Mouse (Mus musculus) midbrain, postnatal 0 days (tissue): ENCODE results near the gene Spata31. TPM values are rescaled to one million over a fixed set of nuclear protein-coding genes. Genes with fewer than 3 reads are reported as not detected.
A peak's percentile ranks its signal among the peaks of the same experiment; 100 is the strongest.

Source experiments
- ATAC-seq: fragments of 200-750 bp; cut with Nextera tagmentation; 2 replicates; pipeline ENCODE4 v1.8.0; 2017; ENCODE audit warnings: moderate number of reproducible peaks, mild to moderate bottlenecking, moderate TSS enrichment, moderate library complexity; ENCODE audit not compliant: low FRiP score
- DNase-seq: peaks from one replicate; pipeline ENCODE4 v3.0.0-alpha.2; 2015; ENCODE audit warnings: low spot score
- H3K27ac ChIP-seq: fragments of 300-500 bp; sonication (generic); 2 replicates; pipeline ENCODE4 v1.5.1; 2014; ENCODE audit warnings: low read depth, mild to moderate bottlenecking, low read length, mixed read lengths
- H3K27me3 ChIP-seq: fragments of 300-500 bp; sonication (generic); 2 replicates; pipeline ENCODE4 v1.6.1; 2014; ENCODE audit warnings: low read length, control low read depth, mixed read lengths; ENCODE audit not compliant: insufficient read depth
- H3K36me3 ChIP-seq: fragments of 300-500 bp; sonication (generic); 2 replicates; pipeline ENCODE4 v1.6.1; 2014; ENCODE audit warnings: low read length, control low read depth, mixed read lengths; ENCODE audit not compliant: insufficient read depth
- H3K4me1 ChIP-seq: fragments of 300-500 bp; sonication (generic); 2 replicates; pipeline ENCODE4 v1.6.1; 2014; ENCODE audit warnings: mild to moderate bottlenecking, control low read depth, antibody characterized with exemption, low read length, mixed read lengths; ENCODE audit not compliant: insufficient read depth
- H3K4me2 ChIP-seq: fragments of 300-500 bp; sonication (generic); 2 replicates; pipeline ENCODE4 v1.6.1; 2014; ENCODE audit warnings: low read depth, mild to moderate bottlenecking, low read length, mixed read lengths; ENCODE audit not compliant: poor library complexity, severe bottlenecking
- H3K4me3 ChIP-seq: fragments of 300-500 bp; sonication (generic); 2 replicates; pipeline ENCODE4 v1.5.1; 2014; ENCODE audit warnings: low read depth, mild to moderate bottlenecking, low read length, moderate library complexity
- H3K9ac ChIP-seq: fragments of 300-500 bp; sonication (generic); replicated peaks from 2 replicates; pipeline ENCODE4 v1.6.1; 2014; ENCODE audit warnings: mild to moderate bottlenecking, low read length, moderate library complexity, mixed read lengths; ENCODE audit not compliant: poor library complexity, severe bottlenecking
- H3K9me3 ChIP-seq: fragments of 300-500 bp; sonication (generic); 2 replicates; pipeline ENCODE4 v1.6.1; 2016; ENCODE audit warnings: low read length, control low read depth
- CTCF ChIP-seq: IDR thresholded peaks from 2 replicates; pipeline ENCODE4 v1.5.1; 2016; ENCODE audit warnings: antibody characterized with exemption, mild to moderate bottlenecking
- WGBS: fragments of 180-500 bp; shearing (Covaris S2); extraction: QIAGEN DNeasy Blood & Tissue Kit; methylation state at CpG from one replicate; pipeline ENCODE4 v1.1.7; 2014; 5-methylcytosine and 5-hydroxymethylcytosine counted together
- polyA plus RNA-seq: library from polyadenylated mRNA; unstranded; fragments of >200 nt; fragmentation: Nextera tagmentation; extraction: Ambion mirVana; gene quantifications from 2 replicates; pipeline ENCODE4 v1.2.1, GENCODE M21; 2015
- total RNA-seq: library from RNA; depleted of rRNA; stranded (reverse); fragments of >200 nt; gene quantifications from 2 replicates; pipeline ENCODE4 v1.2.3, GENCODE M21; 2014; rRNA removed

The Spata31 gene
- total RNA-seq (not detected in 2 replicates), polyA plus RNA-seq (not detected in 2 replicates)

DNA sequence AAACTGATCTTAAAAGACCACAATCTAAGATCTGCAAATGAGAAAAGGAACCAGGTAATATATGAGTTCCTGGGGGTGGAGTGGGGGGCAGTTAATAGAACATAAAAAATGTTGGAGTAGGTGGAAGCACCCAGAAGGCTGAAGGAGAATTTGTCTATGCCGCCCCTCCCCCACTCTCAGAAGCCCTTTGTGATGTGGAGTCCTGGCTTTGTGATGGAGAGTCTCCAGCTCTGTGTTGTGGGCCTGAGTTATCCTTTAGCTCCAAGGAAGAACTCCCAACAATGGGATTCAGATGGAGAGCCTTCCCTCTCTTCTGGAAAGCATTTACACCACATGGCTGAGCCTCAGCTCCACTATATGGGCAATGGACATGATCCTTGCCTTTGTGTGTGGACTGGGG, at the start of gene Spata31:
TSS of gene Spata31 (plus strand) at position 216 of the 400 bp plus-strand sequence.
- WGBS, result 55% methylated on average over 1 of the region's 1 CpGs
- Histone ChIP-seq H3K9ac (no peak within 1 kb of the TSS), H3K27me3 (no peaks in the 10 kb centered on the region), H3K9me3 (no peaks in the 10 kb centered on the region), H3K36me3 (no peaks in the 10 kb centered on the region), H3K27ac (no peak within 1 kb of the TSS), H3K4me2 (no peak within 1 kb of the TSS), H3K4me1 (no peaks in the 10 kb centered on the region), H3K4me3 (no peak within 1 kb of the TSS)
- ATAC-seq (no peak), DNase-seq (no peak)
- TF ChIP-seq CTCF, result no peak

DNA sequence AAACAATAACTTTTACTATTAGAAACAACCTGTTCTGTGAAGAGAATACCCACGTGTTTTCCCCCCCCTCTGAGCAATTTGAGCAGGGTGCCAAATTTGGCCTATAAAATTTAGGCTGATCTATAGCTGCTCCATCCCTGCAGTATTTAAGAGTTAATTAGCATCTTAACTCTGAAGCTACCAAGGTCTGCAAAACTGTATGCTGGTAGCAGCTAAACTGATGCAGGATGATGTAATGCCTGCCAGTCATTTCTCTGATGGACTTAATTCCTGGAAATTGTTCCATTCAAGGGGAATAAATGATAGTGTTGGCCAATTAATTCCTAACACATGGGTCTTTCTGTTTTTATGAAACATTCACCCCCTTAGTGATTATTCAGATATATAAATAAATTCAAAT, 14.1 kb upstream of the Spata31 start:
- H3K9me3 ChIP-seq, result no peaks in the 10 kb centered on the region
- ATAC-seq (no peak), DNase-seq (no peak)
- H3K27me3 ChIP-seq, result no peaks in the 10 kb centered on the region
- no peaks in the 10 kb centered on the region for H3K36me3 ChIP-seq
- no peaks in the 10 kb centered on the region for H3K4me1 ChIP-seq
- H3K27ac ChIP-seq, result no peak overlapping the region
- 32% methylated on average over 1 of the region's 1 CpGs for WGBS
- H3K9ac ChIP-seq, result peak overlapping the region; percentile 8; the same call in 1 of the 2 replicates
- no peak for TF ChIP-seq CTCF
- no peak overlapping the region for H3K4me2 ChIP-seq
- no peak overlapping the region for H3K4me3 ChIP-seq

GRCm38 (mm10) chr13:64903585-64904208, 13.5 kb upstream of the Spata31 start, which contains the start of gene Cntnap3:
Gene Cntnap3 (minus strand): TSS chr13:64903955.
- peak; percentile 94 for ATAC-seq
- H3K27ac ChIP-seq, result no peak within 1 kb of the TSS
- DNase-seq, result peak; percentile 76
- peak within 1 kb of the TSS; percentile 54 for H3K4me2 ChIP-seq
- H3K27me3 ChIP-seq, result no peaks in the 10 kb centered on the region
- H3K4me3 ChIP-seq, result peak within 1 kb of the TSS; percentile 32
- TF ChIP-seq CTCF, result peak; percentile 84
- no peaks in the 10 kb centered on the region for H3K4me1 ChIP-seq
- 8% methylated on average over 16 of the region's 16 CpGs for WGBS
- H3K9ac ChIP-seq, result peak within 1 kb of the TSS; percentile 33; the same call in 1 of the 2 replicates
- H3K9me3 ChIP-seq, result no peaks in the 10 kb centered on the region
- H3K36me3 ChIP-seq, result no peaks in the 10 kb centered on the region

Other genes with a start within 250 kb of the Spata31 start
- 1.4 and 1.7 TPM in 2 replicates for gene Cntnap3, start 13.5 kb upstream of the Spata31 start, total RNA-seq
- 1.1 TPM in 2 replicates for gene Cntnap3, start 13.5 kb upstream of the Spata31 start, polyA plus RNA-seq
- not detected in 2 replicates for gene Spata31d1c, start 115.7 kb downstream of the Spata31 start, total RNA-seq
- gene Spata31d1c, start 115.7 kb downstream of the Spata31 start, polyA plus RNA-seq, result not detected in 2 replicates
- gene Prss47, start 135.4 kb downstream of the Spata31 start, total RNA-seq, result not detected in 2 replicates
- gene Prss47, start 135.4 kb downstream of the Spata31 start, polyA plus RNA-seq, result not detected in 2 replicates
- 36.4 and 42.2 TPM in 2 replicates for gene Mfsd14b, start 195.6 kb downstream of the Spata31 start, total RNA-seq
- 18.2 and 18.6 TPM in 2 replicates for gene Mfsd14b, start 195.6 kb downstream of the Spata31 start, polyA plus RNA-seq
- gene Olfr465-ps1, start 220.7 kb downstream of the Spata31 start, total RNA-seq, result not detected in 2 replicates
- gene Olfr465-ps1, start 220.7 kb downstream of the Spata31 start, polyA plus RNA-seq, result not detected in 2 replicates
- gene Olfr466, start 232.8 kb downstream of the Spata31 start, total RNA-seq, result not detected in 2 replicates
- not detected in 2 replicates for gene Olfr466, start 232.8 kb downstream of the Spata31 start, polyA plus RNA-seq